Mouse (Mus musculus) stomach, embryonic 14.5 days (tissue): Measurements from ENCODE around the gene Psmb8. TPM values are rescaled to one million over a fixed set of nuclear protein-coding genes. Genes with fewer than 3 reads are reported as not detected.
A peak's percentile ranks its signal among the peaks of the same experiment; 100 is the strongest.

Experiments used
- ATAC-seq: fragments of 200-750 bp; cut with Nextera tagmentation; 2 replicates; pipeline ENCODE4 v1.8.0; 2017; ENCODE audit warnings: low read depth, moderate TSS enrichment; ENCODE audit not compliant: insufficient number of reproducible peaks, insufficient read depth, low FRiP score
- H3K27ac ChIP-seq: fragments of 300-500 bp; sonication (generic); 2 replicates; pipeline ENCODE4 v1.5.1; 2014; ENCODE audit warnings: mild to moderate bottlenecking, low read length, moderate library complexity, mixed read lengths
- H3K27me3 ChIP-seq: fragments of 300-500 bp; sonication (generic); 2 replicates; pipeline ENCODE4 v1.6.1; 2014; ENCODE audit warnings: low read length, control low read depth, mixed read lengths; ENCODE audit not compliant: control insufficient read depth, insufficient read depth
- H3K36me3 ChIP-seq: fragments of 300-500 bp; sonication (generic); 2 replicates; pipeline ENCODE4 v1.6.1; 2014; ENCODE audit warnings: mild to moderate bottlenecking, control low read depth, low read length, moderate library complexity, mixed read lengths; ENCODE audit not compliant: control insufficient read depth, insufficient read depth
- H3K4me1 ChIP-seq: fragments of 300-500 bp; sonication (generic); 2 replicates; pipeline ENCODE4 v1.6.1; 2014; ENCODE audit warnings: low read length, control low read depth, mixed read lengths; ENCODE audit not compliant: control insufficient read depth, insufficient read depth
- H3K4me2 ChIP-seq: fragments of 300-500 bp; sonication (generic); replicated peaks from 2 replicates; pipeline ENCODE4 v1.6.1; 2014; ENCODE audit warnings: low read depth, low read length, control low read depth
- H3K4me3 ChIP-seq: fragments of 300-500 bp; sonication (generic); 2 replicates; pipeline ENCODE4 v1.5.1; 2014; ENCODE audit warnings: low read depth, low read length, control low read depth
- H3K9ac ChIP-seq: fragments of 300-500 bp; sonication (generic); replicated peaks from 2 replicates; pipeline ENCODE4 v1.6.1; 2014; ENCODE audit warnings: low read depth, mild to moderate bottlenecking, control low read depth, low read length, moderate library complexity, mixed read lengths
- H3K9me3 ChIP-seq: fragments of 300-500 bp; sonication (generic); 2 replicates; pipeline ENCODE4 v1.6.1; 2016; ENCODE audit warnings: low read depth, low read length, control low read depth; ENCODE audit not compliant: control insufficient read depth
- WGBS: fragments of 180-500 bp; shearing (Covaris S2); extraction: QIAGEN DNeasy Blood & Tissue Kit; methylation state at CpG from one replicate; pipeline ENCODE4 v1.1.7; 2014; 5-methylcytosine and 5-hydroxymethylcytosine counted together
- polyA plus RNA-seq: library from polyadenylated mRNA; unstranded; fragments of >200 nt; fragmentation: Nextera tagmentation; extraction: Ambion mirVana; gene quantifications from 2 replicates; pipeline ENCODE4 v1.2.1, GENCODE M21; 2014

Gene Psmb8
- polyA plus RNA-seq, 1 experiment from 2014 or later: 8.3 TPM

DNA sequence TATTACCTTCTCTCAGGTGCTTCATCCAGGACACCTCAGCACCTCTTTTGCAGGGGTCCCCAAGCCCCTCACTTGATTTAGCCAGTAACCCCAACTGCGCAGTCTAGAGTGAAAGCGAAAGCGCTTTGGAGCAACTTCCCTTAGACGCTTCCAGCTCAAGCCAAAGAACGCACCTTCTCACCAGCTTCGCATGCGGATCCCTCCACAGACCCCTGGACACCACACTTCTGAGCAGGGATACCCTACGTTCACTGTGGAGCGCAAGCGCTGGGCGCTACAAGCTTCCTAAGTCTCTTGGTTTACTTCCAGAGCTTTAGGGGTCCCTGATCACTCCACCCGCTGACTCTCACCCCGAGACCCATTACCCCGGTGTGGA lies 10.6 kb upstream of the Psmb8 start:
- Histone ChIP-seq H3K27me3 (0 out of 2 replicates have a peak, but pooled peaks cover 2% of the 10 kb centered on the region), H3K4me1 (peaks cover 4% of the 10 kb centered on the region; the same call in 1 of the 2 replicates), H3K4me2 (peak overlapping the region; percentile 91), H3K27ac (no peak overlapping the region), H3K9me3 (no peaks in the 10 kb centered on the region), H3K9ac (peak overlapping the region; percentile 36; the same call in 1 of the 2 replicates), H3K36me3 (no peaks in the 10 kb centered on the region), H3K4me3 (peak overlapping the region; percentile 56)
- 5% methylated on average over 14 of the region's 14 CpGs for WGBS
- peak; percentile 49; the same call in 1 of the 2 replicates for ATAC-seq

DNA sequence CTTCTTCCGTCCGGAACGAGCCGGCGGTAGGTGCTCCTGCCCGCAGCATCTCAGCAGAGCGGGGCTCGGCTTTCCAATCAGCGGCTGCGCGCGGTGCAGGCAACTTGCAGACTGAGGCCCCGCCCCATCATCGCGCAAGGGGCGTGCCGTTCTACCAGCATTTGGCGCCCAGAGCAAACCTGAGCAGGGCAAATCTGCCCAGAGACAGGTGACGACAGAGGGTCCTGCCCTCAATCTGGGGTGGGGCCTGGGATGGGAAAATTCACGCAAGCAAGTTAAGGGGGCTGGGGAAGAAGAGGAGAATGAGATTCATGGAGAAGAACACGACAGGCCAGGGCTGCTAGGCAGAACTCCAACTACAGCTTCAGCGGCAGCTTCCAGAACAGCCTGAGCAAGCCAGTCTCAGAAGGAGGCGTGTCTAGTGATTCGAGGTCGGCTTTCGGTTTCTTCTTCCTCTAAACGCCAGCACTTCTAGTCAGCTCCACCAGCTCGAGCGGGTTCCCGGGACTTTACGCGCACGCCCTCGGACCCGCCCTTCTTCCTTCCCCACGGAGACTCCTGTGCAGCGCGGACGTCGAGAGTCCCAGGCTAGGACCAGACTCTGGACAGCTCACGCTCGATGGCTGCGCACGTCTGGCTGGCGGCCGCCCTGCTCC lies 10.1 kb upstream of the Psmb8 start, which contains the start of the genes Tap1 and Psmb9:
TSS of gene Tap1 (plus strand) at position 293 of the 656 bp plus-strand sequence.
TSS of gene Psmb9 (minus strand) at position 504 of the 656 bp plus-strand sequence.
- peak within 1 kb of the TSS; percentile 56 for H3K4me3 ChIP-seq
- H3K4me2 ChIP-seq: peak within 1 kb of the TSS; percentile 91
- H3K9me3 ChIP-seq: no peaks in the 10 kb centered on the region
- peaks cover 4% of the 10 kb centered on the region; the same call in 1 of the 2 replicates for H3K4me1 ChIP-seq
- WGBS: under 1% methylated on average over 46 of the region's 46 CpGs
- H3K27me3 ChIP-seq: 0 out of 2 replicates have a peak, but pooled peaks cover 7% of the 10 kb centered on the region
- ATAC-seq: peak; percentile 95
- peak within 1 kb of the TSS; percentile 50 for H3K9ac ChIP-seq
- peak within 1 kb of the TSS; percentile 67; the same call in 1 of the 2 replicates for H3K27ac ChIP-seq
- H3K36me3 ChIP-seq: no peaks in the 10 kb centered on the region

DNA sequence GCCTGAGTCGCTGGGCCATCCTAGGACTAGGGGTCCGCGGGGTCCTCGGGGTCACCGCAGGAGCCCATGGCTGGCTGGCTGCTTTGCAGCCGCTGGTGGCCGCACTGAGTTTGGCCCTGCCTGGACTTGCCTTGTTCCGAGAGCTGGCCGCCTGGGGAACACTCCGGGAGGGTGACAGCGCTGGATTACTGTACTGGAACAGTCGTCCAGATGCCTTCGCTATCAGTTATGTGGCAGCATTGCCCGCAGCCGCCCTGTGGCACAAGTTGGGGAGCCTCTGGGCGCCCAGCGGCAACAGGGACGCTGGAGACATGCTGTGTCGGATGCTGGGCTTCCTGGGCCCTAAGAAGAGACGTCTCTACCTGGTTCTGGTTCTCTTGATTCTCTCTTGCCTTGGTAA lies 9.5 kb upstream of the Psmb8 start:
- ATAC-seq: no peak

DNA sequence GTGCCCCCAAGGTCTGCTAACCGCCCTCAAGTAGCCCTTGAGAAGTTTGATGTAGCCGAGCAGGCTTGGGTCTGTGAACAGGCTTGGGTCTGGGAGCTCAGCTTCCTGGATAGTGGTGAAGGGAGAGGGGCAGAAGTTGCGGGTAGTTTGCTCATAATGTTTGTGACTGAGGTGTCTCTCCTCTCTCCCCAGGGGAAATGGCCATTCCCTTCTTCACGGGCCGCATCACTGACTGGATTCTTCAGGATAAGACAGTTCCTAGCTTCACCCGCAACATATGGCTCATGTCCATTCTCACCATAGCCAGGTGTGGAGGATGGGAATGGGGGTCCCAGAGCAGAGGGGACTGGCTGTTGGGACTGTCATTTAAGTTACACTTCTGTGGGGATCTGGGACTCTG lies 8.5 kb upstream of the Psmb8 start:
- H3K4me3 ChIP-seq: no peak overlapping the region
- peaks cover 4% of the 10 kb centered on the region; the same call in 1 of the 2 replicates for H3K4me1 ChIP-seq
- H3K9ac ChIP-seq: no peak overlapping the region
- H3K36me3 ChIP-seq: no peaks in the 10 kb centered on the region
- H3K4me2 ChIP-seq: no peak overlapping the region
- WGBS: 76% methylated on average over 6 of the region's 6 CpGs
- no peaks in the 10 kb centered on the region for H3K9me3 ChIP-seq
- H3K27me3 ChIP-seq: 0 out of 2 replicates have a peak, but pooled peaks cover 10% of the 10 kb centered on the region
- no peak for ATAC-seq
- no peak overlapping the region for H3K27ac ChIP-seq

More for the DNA sequence above, 9.5 kb upstream of the Psmb8 start:
- H3K9me3 ChIP-seq: no peaks in the 10 kb centered on the region
- peak overlapping the region; percentile 67; the same call in 1 of the 2 replicates for H3K27ac ChIP-seq
- peak overlapping the region; percentile 56 for H3K4me3 ChIP-seq
- peak overlapping the region; percentile 50 for H3K9ac ChIP-seq
- H3K4me1 ChIP-seq: peaks cover 4% of the 10 kb centered on the region; the same call in 1 of the 2 replicates
- no peaks in the 10 kb centered on the region for H3K36me3 ChIP-seq
- H3K27me3 ChIP-seq: 0 out of 2 replicates have a peak, but pooled peaks cover 7% of the 10 kb centered on the region
- H3K4me2 ChIP-seq: peak overlapping the region; percentile 91
- WGBS: 6% methylated on average over 20 of the region's 20 CpGs

DNA sequence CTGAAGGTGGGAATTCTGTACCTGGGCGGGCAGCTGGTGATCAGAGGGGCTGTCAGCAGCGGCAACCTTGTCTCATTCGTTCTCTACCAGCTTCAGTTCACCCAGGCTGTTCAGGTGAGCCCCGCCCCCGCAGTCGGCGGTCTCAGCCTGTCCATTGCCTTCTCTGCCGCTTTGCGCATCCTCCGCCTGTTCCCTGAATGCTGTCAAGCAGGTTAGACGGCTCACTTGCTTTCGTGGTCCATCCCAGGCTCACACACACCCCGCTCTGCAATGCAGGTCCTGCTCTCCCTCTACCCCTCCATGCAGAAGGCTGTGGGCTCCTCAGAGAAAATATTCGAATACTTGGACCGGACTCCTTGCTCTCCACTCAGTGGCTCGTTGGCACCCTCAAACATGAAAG lies 4.7 kb upstream of the Psmb8 start:
- H3K4me3 ChIP-seq: no peak overlapping the region
- no peaks in the 10 kb centered on the region for H3K9me3 ChIP-seq
- H3K4me1 ChIP-seq: peaks cover 3% of the 10 kb centered on the region; the same call in 1 of the 2 replicates
- peaks cover 33% of the 10 kb centered on the region for H3K27me3 ChIP-seq
- H3K27ac ChIP-seq: no peak overlapping the region
- H3K9ac ChIP-seq: no peak overlapping the region
- no peaks in the 10 kb centered on the region for H3K36me3 ChIP-seq
- no peak overlapping the region for H3K4me2 ChIP-seq
- 21% methylated on average over 16 of the region's 16 CpGs for WGBS
- ATAC-seq: no peak

DNA sequence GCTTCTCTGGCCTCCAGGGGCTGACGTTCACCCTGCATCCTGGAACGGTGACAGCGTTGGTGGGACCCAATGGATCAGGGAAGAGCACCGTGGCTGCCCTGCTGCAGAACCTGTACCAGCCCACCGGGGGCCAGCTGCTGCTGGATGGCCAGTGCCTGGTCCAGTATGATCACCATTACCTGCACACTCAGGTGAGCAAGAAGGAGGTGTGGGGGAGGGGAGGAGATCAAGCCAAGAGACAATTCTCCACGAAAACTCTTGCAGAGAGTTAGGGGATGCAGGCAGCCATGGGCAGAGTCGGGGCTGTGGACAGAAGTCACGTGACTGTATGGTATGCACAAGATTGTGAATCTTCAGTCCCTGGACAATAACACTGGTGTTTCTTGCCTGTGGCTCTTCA lies 4.1 kb upstream of the Psmb8 start:
- no peak overlapping the region for H3K9ac ChIP-seq
- WGBS: 53% methylated on average over 8 of the region's 8 CpGs
- no peaks in the 10 kb centered on the region for H3K36me3 ChIP-seq
- no peak overlapping the region for H3K27ac ChIP-seq
- H3K4me1 ChIP-seq: 0 out of 2 replicates have a peak, but pooled peaks cover 5% of the 10 kb centered on the region
- no peak overlapping the region for H3K4me2 ChIP-seq
- no peak overlapping the region for H3K4me3 ChIP-seq
- ATAC-seq: no peak
- peaks cover 39% of the 10 kb centered on the region for H3K27me3 ChIP-seq
- H3K9me3 ChIP-seq: no peaks in the 10 kb centered on the region

DNA sequence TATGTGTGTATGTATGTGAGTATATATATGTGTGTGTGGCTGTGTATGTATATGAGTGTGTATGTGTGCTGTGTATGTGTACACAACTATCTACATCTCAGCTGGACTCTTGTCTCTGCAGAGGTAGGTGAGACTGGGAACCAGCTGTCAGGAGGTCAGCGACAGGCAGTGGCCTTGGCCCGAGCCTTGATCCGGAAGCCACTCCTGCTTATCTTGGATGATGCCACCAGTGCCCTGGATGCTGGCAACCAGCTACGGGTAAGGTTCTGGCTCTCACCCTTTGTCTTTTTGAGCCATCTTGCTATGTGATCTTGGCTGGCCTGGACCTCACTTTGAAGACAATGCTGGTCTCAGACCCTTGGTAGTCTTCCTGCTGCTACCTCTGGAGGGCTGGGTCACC lies 2.8 kb upstream of the Psmb8 start:
- 78% methylated on average over 4 of the region's 4 CpGs for WGBS
- no peaks in the 10 kb centered on the region for H3K36me3 ChIP-seq
- no peak overlapping the region for H3K4me3 ChIP-seq
- no peak for ATAC-seq
- H3K4me1 ChIP-seq: 0 out of 2 replicates have a peak, but pooled peaks cover 5% of the 10 kb centered on the region
- H3K27me3 ChIP-seq: peaks cover 42% of the 10 kb centered on the region
- H3K4me2 ChIP-seq: no peak overlapping the region
- H3K9me3 ChIP-seq: no peaks in the 10 kb centered on the region
- H3K9ac ChIP-seq: no peak overlapping the region
- no peak overlapping the region for H3K27ac ChIP-seq

DNA sequence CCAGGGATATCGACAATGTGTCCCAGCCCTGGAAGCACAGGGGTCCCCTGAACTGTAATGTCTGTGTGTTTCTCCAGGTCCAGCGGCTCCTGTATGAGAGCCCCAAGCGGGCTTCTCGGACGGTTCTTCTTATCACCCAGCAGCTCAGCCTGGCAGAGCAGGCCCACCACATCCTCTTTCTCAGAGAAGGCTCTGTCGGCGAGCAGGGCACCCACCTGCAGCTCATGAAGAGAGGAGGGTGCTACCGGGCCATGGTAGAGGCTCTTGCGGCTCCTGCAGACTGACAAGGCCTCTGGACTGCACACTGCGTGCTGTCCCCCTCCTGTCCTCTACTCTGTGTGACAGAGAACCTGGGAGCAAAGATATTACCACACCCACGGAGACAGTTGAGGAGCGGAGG lies 1.0 kb upstream of the Psmb8 start:
- ATAC-seq: no peak; the same call in 1 of the 2 replicates

More for the DNA sequence above, 1.0 kb upstream of the Psmb8 start:
- Histone ChIP-seq H3K9ac (no peak overlapping the region), H3K27ac (no peak overlapping the region), H3K36me3 (no peaks in the 10 kb centered on the region), H3K4me1 (0 out of 2 replicates have a peak, but pooled peaks cover 5% of the 10 kb centered on the region), H3K9me3 (no peaks in the 10 kb centered on the region), H3K4me3 (no peak overlapping the region), H3K27me3 (peaks cover 42% of the 10 kb centered on the region), H3K4me2 (no peak overlapping the region)
- 39% methylated on average over 12 of the region's 12 CpGs for WGBS
